Mouse (Mus musculus): Measurements from ENCODE around the gene BC004004.

GRCm38 (mm10) chr17:29316891-29317290 lies 48.3 kb downstream of the BC004004 start:
- TF ChIP-seq POLR2A (IDR thresholded peaks at IDR 0.05; ENCODE audit: insufficient read length, low read depth) = no peak
- no peak for TF ChIP-seq CEBPB (IDR thresholded peaks at IDR 0.05; ENCODE audit: insufficient read depth, poor library complexity, severe bottlenecking)
- TF ChIP-seq E2F4 (IDR thresholded peaks at IDR 0.05; ENCODE audit: insufficient read depth) = no peak
- no peak for TF ChIP-seq MYOD1 (IDR thresholded peaks at IDR 0.05; ENCODE audit: control insufficient read depth in 1 of 3, insufficient read length in 2 of 3, low read depth in 2 of 3)
- no peak for TF ChIP-seq TCF12 (IDR thresholded peaks at IDR 0.05; ENCODE audit: insufficient read depth, poor library complexity, severe bottlenecking)
- TF ChIP-seq MAX (IDR thresholded peaks at IDR 0.05; ENCODE audit: low read depth) = no peak
- TF ChIP-seq SRF (IDR thresholded peaks at IDR 0.05; ENCODE audit: control insufficient read depth, insufficient read length, low read depth) = no peak
